Mouse (Mus musculus) midbrain, embryonic 15.5 days (tissue): ENCODE measurements at regions not wholly inside any gene's neighbourhood (a gene's known extent, or its start where the extent isn't known, plus 50 kb on each side); places are given as distances from the start of the nearest gene placed in this dataset.
A peak's percentile ranks its signal among the peaks of the same experiment; 100 is the strongest.

ENCODE experiments used
- ATAC-seq: fragments of 200-750 bp; cut with Nextera tagmentation; replicated peaks from 2 replicates; pipeline ENCODE4 v1.8.0; 2017; ENCODE audit warnings: moderate TSS enrichment
- H3K27ac ChIP-seq: fragments of 300-500 bp; sonication (generic); 2 replicates; pipeline ENCODE4 v1.5.1; 2015; ENCODE audit warnings: mild to moderate bottlenecking, inconsistent platforms
- H3K27me3 ChIP-seq: fragments of 300-500 bp; sonication (generic); replicated peaks from 2 replicates; pipeline ENCODE4 v1.6.1; 2015; ENCODE audit warnings: inconsistent platforms
- H3K36me3 ChIP-seq: fragments of 300-500 bp; sonication (generic); replicated peaks from 2 replicates; pipeline ENCODE4 v1.6.1; 2015; ENCODE audit warnings: inconsistent platforms
- H3K4me1 ChIP-seq: fragments of 300-500 bp; sonication (generic); 2 replicates; pipeline ENCODE4 v1.6.1; 2015; ENCODE audit warnings: inconsistent platforms
- H3K4me2 ChIP-seq: fragments of 300-500 bp; sonication (generic); 2 replicates; pipeline ENCODE4 v1.6.1; 2015; ENCODE audit warnings: inconsistent platforms, mild to moderate bottlenecking, moderate library complexity
- H3K4me3 ChIP-seq: fragments of 300-500 bp; sonication (generic); 2 replicates; pipeline ENCODE4 v1.5.1; 2015; ENCODE audit warnings: mild to moderate bottlenecking, inconsistent platforms
- H3K9ac ChIP-seq: fragments of 300-500 bp; sonication (generic); 2 replicates; pipeline ENCODE4 v1.6.1; 2015; ENCODE audit warnings: mild to moderate bottlenecking, inconsistent platforms
- H3K9me3 ChIP-seq: fragments of 300-500 bp; sonication (generic); 2 replicates; pipeline ENCODE4 v1.6.1; 2016; ENCODE audit warnings: inconsistent platforms
- WGBS: fragments of 180-500 bp; shearing (Covaris S2); methylation state at CpG from one replicate; pipeline ENCODE4 v1.1.7; 2015; ENCODE audit warnings: mixed read lengths; 5-methylcytosine and 5-hydroxymethylcytosine counted together

DNA sequence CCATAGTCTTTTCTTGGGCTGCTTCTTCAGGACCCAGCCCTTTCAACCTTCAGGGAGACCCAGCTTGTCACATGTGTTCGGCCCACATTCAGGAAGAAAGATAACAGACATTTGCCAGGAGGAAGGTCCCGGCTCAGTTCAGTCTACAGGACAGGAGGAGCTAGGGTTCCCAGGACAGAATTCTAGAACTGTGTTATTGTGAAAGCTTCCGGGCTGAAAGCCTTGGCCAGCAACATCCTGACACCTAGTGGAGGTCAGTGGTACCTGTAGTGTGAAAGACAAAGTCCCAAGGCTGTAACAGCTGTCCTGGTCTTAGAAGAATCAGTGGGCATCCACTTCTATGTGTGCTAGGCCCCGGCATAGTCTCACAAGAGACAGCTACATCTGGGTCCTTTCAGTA is 463.1 kb downstream of the Prdm13 start:
- H3K27me3 ChIP-seq: no peaks in the 10 kb centered on the region
- WGBS: 51% methylated on average over 4 of the region's 4 CpGs
- H3K9ac ChIP-seq: no peak overlapping the region
- H3K36me3 ChIP-seq: no peaks in the 10 kb centered on the region
- no peak overlapping the region for H3K4me2 ChIP-seq
- ATAC-seq: peak; percentile 91
- no peak overlapping the region for H3K4me3 ChIP-seq
- H3K4me1 ChIP-seq: no peaks in the 10 kb centered on the region
- no peaks in the 10 kb centered on the region for H3K9me3 ChIP-seq
- no peak overlapping the region for H3K27ac ChIP-seq

DNA sequence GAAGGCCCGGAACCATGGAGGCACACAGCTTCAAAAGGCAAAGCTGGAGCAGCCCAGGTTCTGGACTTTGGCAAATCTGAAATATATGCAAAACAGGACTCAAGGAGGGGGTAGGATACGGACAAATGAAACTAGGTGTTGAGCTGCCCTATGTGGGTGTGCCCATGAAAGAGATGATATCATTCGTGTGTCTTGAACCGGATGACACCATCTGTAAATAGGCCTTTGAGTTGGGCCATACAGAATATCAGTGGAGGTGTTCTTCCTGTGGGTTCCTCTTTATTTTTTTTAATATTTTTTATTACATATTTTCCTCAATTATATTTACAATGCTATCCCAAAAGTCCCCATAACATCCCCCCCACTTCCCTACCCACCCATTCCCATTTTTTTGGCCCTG is 478.1 kb downstream of the Prdm13 start:
- Histone ChIP-seq H3K4me3 (no peak overlapping the region), H3K4me1 (no peaks in the 10 kb centered on the region), H3K9me3 (no peaks in the 10 kb centered on the region), H3K36me3 (no peaks in the 10 kb centered on the region), H3K27ac (no peak overlapping the region), H3K9ac (no peak overlapping the region), H3K27me3 (no peaks in the 10 kb centered on the region), H3K4me2 (no peak overlapping the region)
- WGBS: 92% methylated on average over 4 of the region's 4 CpGs
- no peak for ATAC-seq

DNA sequence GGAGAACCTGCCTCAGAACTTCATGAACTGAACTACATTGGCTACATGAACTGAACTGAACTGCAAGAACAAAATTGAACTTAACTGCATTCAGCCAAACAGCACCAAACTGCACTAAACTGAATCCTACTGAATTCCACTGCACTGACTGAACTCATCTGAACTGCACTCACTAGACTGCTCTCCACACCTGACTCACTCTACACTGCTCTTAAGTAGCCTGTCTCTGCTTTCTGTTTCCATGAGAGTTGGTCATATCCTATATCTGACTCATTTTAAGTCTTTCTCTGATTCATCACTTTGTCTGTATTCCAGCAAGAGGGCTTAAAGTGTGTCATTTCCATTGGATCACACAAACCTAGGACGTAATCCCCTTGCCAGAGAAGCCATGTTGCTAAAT is 490.1 kb downstream of the Prdm13 start:
- Histone ChIP-seq H3K36me3 (no peaks in the 10 kb centered on the region), H3K9me3 (no peaks in the 10 kb centered on the region), H3K27me3 (no peaks in the 10 kb centered on the region), H3K9ac (no peak overlapping the region), H3K4me3 (no peak overlapping the region), H3K27ac (no peak overlapping the region), H3K4me2 (no peak overlapping the region), H3K4me1 (no peaks in the 10 kb centered on the region)
- WGBS: 87% methylated on average over 1 of the region's 1 CpGs
- no peak for ATAC-seq

DNA sequence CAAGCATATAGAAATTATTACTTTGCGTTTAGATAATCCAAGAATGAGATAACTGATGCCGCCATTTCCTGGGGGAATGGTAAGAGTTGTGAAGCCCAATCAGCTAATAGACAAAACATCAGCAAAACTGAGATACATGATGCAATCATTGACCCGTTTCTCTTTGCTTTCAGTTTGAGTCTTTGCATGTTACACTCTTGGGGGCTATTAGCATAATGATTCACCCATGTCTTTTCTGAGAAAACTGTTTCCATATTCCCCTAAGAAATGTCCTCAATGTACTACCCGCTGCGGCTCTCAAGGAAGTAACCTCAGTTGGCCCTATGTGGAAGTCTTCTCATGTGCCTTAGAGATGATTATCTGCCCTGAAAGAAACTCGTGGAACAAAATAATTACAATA is 512.0 kb downstream of the Prdm13 start:
- no peaks in the 10 kb centered on the region for H3K27me3 ChIP-seq
- WGBS: 78% methylated on average over 6 of the region's 6 CpGs
- H3K27ac ChIP-seq: 0 out of 2 replicates have a peak overlapping the region, but pooled peaks have one; percentile 11
- H3K9me3 ChIP-seq: no peaks in the 10 kb centered on the region
- H3K9ac ChIP-seq: no peak overlapping the region
- H3K36me3 ChIP-seq: no peaks in the 10 kb centered on the region
- H3K4me3 ChIP-seq: no peak overlapping the region
- H3K4me1 ChIP-seq: no peaks in the 10 kb centered on the region
- H3K4me2 ChIP-seq: no peak overlapping the region
- ATAC-seq: no peak

DNA sequence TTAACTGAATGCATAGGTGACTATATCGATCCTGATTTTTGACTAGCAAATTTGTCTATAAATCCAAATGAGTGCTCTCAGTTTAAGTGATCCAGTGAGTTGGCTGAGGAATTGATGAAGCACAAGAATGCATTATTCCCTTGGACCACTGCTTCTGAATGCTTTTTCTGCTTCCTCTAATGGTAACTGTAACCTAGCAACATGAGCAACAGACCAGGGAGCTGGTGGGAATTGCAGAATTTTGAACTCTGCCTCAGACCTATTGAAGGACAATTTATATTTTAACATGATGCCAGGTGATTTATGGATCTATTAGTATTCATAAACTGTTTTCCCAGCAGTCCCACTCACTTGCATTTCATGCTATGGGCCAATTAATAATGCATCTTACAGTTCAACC is 512.7 kb downstream of the Prdm13 start:
- Histone ChIP-seq H3K4me2 (no peak overlapping the region), H3K27me3 (no peaks in the 10 kb centered on the region), H3K9ac (no peak overlapping the region), H3K36me3 (no peaks in the 10 kb centered on the region), H3K9me3 (no peaks in the 10 kb centered on the region), H3K27ac (no peak overlapping the region), H3K4me1 (no peaks in the 10 kb centered on the region), H3K4me3 (no peak overlapping the region)
- 73% methylated on average over 1 of the region's 1 CpGs for WGBS
- peak; percentile 84 for ATAC-seq

DNA sequence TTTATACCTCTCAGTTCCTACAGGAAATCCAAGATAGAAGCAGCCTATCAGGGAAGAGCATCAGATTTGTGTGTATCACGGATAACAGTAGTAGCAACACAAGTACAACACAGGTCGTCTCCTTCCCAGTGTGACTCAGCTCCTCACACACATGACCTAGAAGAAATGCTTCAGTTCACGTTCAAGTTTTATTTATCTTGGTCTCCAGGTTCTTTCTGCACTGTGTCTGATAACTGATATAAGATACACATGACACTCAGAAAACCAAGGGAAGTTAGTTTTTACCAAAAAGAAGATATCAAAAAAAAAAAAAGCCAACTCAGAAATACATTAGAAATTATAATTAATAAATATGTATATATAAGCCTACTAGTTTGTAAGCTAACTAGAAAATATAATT is 515.0 kb downstream of the Prdm13 start:
- Histone ChIP-seq H3K9me3 (no peaks in the 10 kb centered on the region), H3K4me3 (no peak overlapping the region), H3K27ac (no peak overlapping the region), H3K4me1 (no peaks in the 10 kb centered on the region), H3K36me3 (no peaks in the 10 kb centered on the region), H3K4me2 (no peak overlapping the region), H3K27me3 (no peaks in the 10 kb centered on the region), H3K9ac (no peak overlapping the region)
- no peak for ATAC-seq
- WGBS: 79% methylated on average over 3 of the region's 3 CpGs

DNA sequence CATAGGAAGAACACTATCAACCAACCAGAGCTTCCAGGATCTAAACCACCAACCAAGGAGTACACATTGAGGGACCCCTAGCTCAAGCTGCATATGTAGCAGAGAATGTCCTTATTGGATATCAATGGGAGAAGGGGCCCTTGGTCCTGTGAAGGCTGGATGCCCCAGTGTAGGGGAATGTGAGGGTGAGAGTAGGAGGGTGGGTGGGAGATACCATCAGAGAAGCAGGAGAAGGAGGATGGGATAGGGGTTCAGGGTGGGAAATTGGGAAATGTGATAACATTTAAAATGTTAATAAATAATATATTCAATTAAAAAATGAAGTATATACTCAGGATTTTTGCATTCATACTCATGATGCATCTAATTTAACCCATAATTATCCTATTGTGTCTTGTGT is 523.6 kb downstream of the Prdm13 start:
- no peak overlapping the region for H3K9ac ChIP-seq
- H3K27me3 ChIP-seq: no peaks in the 10 kb centered on the region
- no peak overlapping the region for H3K4me2 ChIP-seq
- no peak overlapping the region for H3K27ac ChIP-seq
- no peaks in the 10 kb centered on the region for H3K9me3 ChIP-seq
- ATAC-seq: no peak
- no peaks in the 10 kb centered on the region for H3K4me1 ChIP-seq
- H3K4me3 ChIP-seq: no peak overlapping the region
- no peaks in the 10 kb centered on the region for H3K36me3 ChIP-seq

DNA sequence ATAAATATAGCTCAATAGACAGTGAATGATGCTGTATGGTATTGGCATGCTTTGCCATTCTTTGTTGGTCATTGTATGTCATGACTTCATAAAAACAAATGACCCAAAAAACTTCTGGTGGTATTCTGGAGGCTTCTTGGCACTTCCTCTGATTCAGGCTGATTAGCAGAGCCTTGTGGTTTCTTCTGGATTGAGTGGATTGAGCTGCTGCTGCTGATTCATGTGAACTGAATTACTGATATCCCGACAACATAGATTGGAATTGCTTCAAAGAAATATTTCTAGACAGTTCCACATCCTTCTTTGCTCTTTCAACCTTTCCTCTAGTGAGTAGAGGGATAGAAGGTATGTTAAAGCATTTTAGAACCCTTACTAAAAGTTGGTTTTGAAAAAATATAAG is 559.9 kb downstream of the Prdm13 start:
- WGBS: 85% methylated on average over 1 of the region's 1 CpGs
- ATAC-seq: no peak

DNA sequence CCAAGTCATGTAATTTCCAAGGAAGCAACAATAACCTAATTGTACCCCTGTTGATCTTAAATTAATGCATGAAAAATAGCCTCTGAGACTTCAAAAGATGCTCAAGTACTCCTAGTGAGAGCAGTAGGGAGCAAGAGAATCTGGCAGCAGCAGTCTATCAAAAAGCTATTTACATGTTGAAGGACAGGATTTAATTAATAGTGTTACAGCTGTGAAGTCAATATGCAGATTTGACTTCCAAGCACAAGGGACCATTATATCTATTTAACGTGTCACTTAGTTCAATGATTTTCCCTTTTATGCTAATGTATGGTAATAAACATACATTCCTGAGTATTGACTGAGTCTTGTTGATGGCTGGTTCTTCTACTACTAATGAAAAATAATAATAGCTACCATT is 590.0 kb downstream of the Prdm13 start:
- no peak overlapping the region for H3K27ac ChIP-seq
- WGBS: 44% methylated on average over 1 of the region's 1 CpGs
- no peak overlapping the region for H3K4me2 ChIP-seq
- no peaks in the 10 kb centered on the region for H3K36me3 ChIP-seq
- no peak; the same call in 1 of the 2 replicates for ATAC-seq
- no peak overlapping the region for H3K4me3 ChIP-seq
- no peaks in the 10 kb centered on the region for H3K9me3 ChIP-seq
- no peaks in the 10 kb centered on the region for H3K27me3 ChIP-seq
- H3K9ac ChIP-seq: no peak overlapping the region
- no peaks in the 10 kb centered on the region for H3K4me1 ChIP-seq

More for the DNA sequence above, 559.9 kb downstream of the Prdm13 start:
- no peaks in the 10 kb centered on the region for H3K27me3 ChIP-seq
- no peak overlapping the region for H3K27ac ChIP-seq
- H3K9me3 ChIP-seq: no peaks in the 10 kb centered on the region
- H3K4me3 ChIP-seq: no peak overlapping the region
- no peak overlapping the region for H3K4me2 ChIP-seq
- no peaks in the 10 kb centered on the region for H3K4me1 ChIP-seq
- H3K9ac ChIP-seq: no peak overlapping the region
- no peaks in the 10 kb centered on the region for H3K36me3 ChIP-seq

DNA sequence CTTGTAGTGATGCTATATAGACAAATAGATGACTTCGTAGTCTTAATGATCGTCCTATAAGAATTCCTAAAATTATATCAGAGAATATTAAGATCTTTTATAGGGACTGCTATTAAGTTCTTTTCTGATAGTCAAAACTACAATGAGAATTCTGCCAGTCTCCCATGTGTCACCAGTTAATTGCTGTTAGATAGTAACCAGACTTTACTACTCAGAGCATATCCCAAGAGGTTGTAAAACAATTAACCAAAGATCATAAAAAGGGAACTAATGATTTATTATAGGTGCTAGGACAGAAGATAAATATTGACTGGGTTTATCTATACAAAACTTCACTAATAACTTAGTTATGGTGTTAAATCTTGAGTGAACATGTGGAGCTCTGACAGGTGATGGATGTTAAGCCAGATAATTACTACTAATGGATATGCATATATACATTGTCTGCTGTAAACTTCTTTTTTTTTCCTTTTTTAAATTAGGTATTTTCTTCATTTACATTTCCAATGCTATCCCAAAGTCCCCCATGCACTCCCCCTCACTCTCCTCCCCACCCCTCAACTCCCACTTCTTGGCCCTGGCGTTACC is 615.5 kb downstream of the Prdm13 start:
- Histone ChIP-seq H3K4me1 (no peaks in the 10 kb centered on the region), H3K27ac (no peak overlapping the region), H3K4me3 (no peak overlapping the region), H3K36me3 (no peaks in the 10 kb centered on the region), H3K9me3 (no peaks in the 10 kb centered on the region), H3K4me2 (no peak overlapping the region), H3K27me3 (no peaks in the 10 kb centered on the region), H3K9ac (no peak overlapping the region)
- ATAC-seq: no peak
- WGBS: 97% methylated on average over 3 of the region's 3 CpGs
